Mouse (Mus musculus) effector memory CD4-positive, alpha-beta T cell, adult 5 months (primary cell): ENCODE data around the gene Ctsc. TPM values are rescaled to one million over a fixed set of nuclear protein-coding genes. Genes with fewer than 3 reads are reported as not detected.

ENCODE experiments used
- polyA plus RNA-seq: library from polyadenylated mRNA; unstranded; fragments of 100-300 nt; shearing (Covaris generic); gene quantifications from one replicate; pipeline ENCODE4 v1.2.1, GENCODE M21; 2017

Gene Ctsc
- polyA plus RNA-seq = 60.5 TPM

DNA sequence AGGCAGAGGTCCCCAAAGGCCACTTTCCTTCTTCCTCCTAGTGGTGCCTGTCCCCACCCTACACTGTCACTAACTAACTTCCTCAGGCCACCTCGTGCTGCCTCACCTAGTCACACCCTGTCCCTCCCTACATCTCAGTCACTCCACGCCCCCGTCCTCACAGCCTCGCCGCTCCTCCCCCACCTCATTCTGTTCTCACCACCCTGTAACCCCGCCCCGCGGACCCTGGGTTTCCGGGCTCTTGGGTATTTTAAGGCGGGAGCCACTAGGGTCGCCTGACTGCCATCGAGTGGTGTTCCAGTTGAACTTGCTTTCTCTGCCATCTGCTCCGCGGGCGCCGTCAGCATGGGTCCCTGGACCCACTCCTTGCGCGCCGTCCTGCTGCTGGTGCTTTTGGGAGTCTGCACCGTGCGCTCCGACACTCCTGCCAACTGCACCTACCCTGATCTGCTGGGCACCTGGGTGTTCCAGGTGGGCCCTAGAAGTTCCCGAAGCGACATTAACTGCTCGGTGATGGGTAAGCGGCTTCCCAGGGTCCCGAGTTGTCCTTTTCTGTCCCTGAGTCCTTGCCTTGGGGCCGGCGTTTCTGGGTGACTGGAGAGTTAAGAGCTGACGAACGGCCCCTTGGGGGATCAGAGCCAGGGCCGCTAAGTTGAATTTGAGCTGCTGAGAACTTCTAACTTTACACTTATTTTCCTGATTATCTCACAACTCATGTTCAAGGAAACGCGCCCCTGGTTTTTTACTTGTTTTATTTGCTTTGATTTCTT, at the start of gene Ctsc:
Gene Ctsc (plus strand): TSS at position 228 of the 770 bp plus-strand sequence.

Other genes with a start within 250 kb of the Ctsc start
- gene Rab38, start 152.2 kb downstream of the Ctsc start, polyA plus RNA-seq = not detected